Mouse (Mus musculus) cerebellum, adult 2 months (tissue): Measurements from ENCODE around the gene Cdc37.

Experiments
- CTCF ChIP-seq: fragments of 200-500 bp; IDR thresholded peaks from 2 replicates; pipeline ENCODE4 v1.5.1; 2011; ENCODE audit warnings: low read depth, mild to moderate bottlenecking, control low read depth, low read length, moderate library complexity, borderline replicate concordance; ENCODE audit not compliant: insufficient read depth
- POLR2A ChIP-seq: fragments of 200-500 bp; IDR thresholded peaks from 2 replicates; pipeline ENCODE4 v1.6.1; 2011; ENCODE audit warnings: low read length, control low read depth, borderline replicate concordance; ENCODE audit not compliant: insufficient read depth

- TF ChIP-seq CTCF (no peak), POLR2A (no peak)
Observed at GRCm38 (mm10) chr9:21181421-21182220, 31.8 kb upstream of the Cdc37 start.
